Mouse (Mus musculus) kidney, embryonic 16.5 days (tissue): ENCODE data around the gene Clip3. TPM values are rescaled to one million over a fixed set of nuclear protein-coding genes. Genes with fewer than 3 reads are reported as not detected.
A peak's percentile ranks its signal among the peaks of the same experiment; 100 is the strongest.

Experiments used
- ATAC-seq: fragments of 200-750 bp; cut with Nextera tagmentation; 2 replicates; pipeline ENCODE4 v1.8.0; 2017; ENCODE audit warnings: moderate TSS enrichment; ENCODE audit not compliant: low FRiP score, low TSS enrichment
- H3K27ac ChIP-seq: fragments of 300-500 bp; sonication (generic); 2 replicates; pipeline ENCODE4 v1.5.1; 2014; ENCODE audit warnings: low read length
- H3K27me3 ChIP-seq: fragments of 300-500 bp; sonication (generic); 2 replicates; pipeline ENCODE4 v1.6.1; 2014; ENCODE audit warnings: low read length, control low read depth, mixed read lengths; ENCODE audit not compliant: insufficient read depth
- H3K36me3 ChIP-seq: fragments of 300-500 bp; sonication (generic); 2 replicates; pipeline ENCODE4 v1.6.1; 2014; ENCODE audit warnings: low read length, control low read depth, mixed read lengths; ENCODE audit not compliant: insufficient read depth
- H3K4me1 ChIP-seq: fragments of 300-500 bp; sonication (generic); 2 replicates; pipeline ENCODE4 v1.6.1; 2014; ENCODE audit warnings: low read length, control low read depth, mixed read lengths; ENCODE audit not compliant: insufficient read depth
- H3K4me2 ChIP-seq: fragments of 300-500 bp; sonication (generic); replicated peaks from 2 replicates; pipeline ENCODE4 v1.6.1; 2014; ENCODE audit warnings: low read depth, low read length
- H3K4me3 ChIP-seq: fragments of 300-500 bp; sonication (generic); 2 replicates; pipeline ENCODE4 v1.5.1; 2014; ENCODE audit warnings: mild to moderate bottlenecking, low read length
- H3K9ac ChIP-seq: fragments of 300-500 bp; sonication (generic); replicated peaks from 2 replicates; pipeline ENCODE4 v1.6.1; 2014; ENCODE audit warnings: low read length
- H3K9me3 ChIP-seq: fragments of 300-500 bp; sonication (generic); 2 replicates; pipeline ENCODE4 v1.6.1; 2016; ENCODE audit warnings: low read length, control low read depth
- WGBS: fragments of 180-500 bp; shearing (Covaris S2); extraction: QIAGEN DNeasy Blood & Tissue Kit; methylation state at CpG from one replicate; pipeline ENCODE4 v1.1.7; 2014; 5-methylcytosine and 5-hydroxymethylcytosine counted together
- polyA plus RNA-seq: library from polyadenylated mRNA; unstranded; fragments of >200 nt; fragmentation: Nextera tagmentation; extraction: Ambion mirVana; gene quantifications from 2 replicates; pipeline ENCODE4 v1.2.1, GENCODE M21; 2015

Gene Clip3
- polyA plus RNA-seq, 1 experiment from 2014 or later = 27.2 TPM

- H3K4me1 ChIP-seq = peaks cover 12% of the 10 kb centered on the region
- H3K27me3 ChIP-seq = no peaks in the 10 kb centered on the region
- ATAC-seq = peak; percentile 43
- H3K9me3 ChIP-seq = no peaks in the 10 kb centered on the region
- H3K4me2 ChIP-seq = peak overlapping the region; percentile 93
- WGBS = 1% methylated on average over 6 of the region's 6 CpGs
- peak overlapping the region; percentile 74 for H3K4me3 ChIP-seq
- H3K9ac ChIP-seq = peak overlapping the region; percentile 66
- H3K27ac ChIP-seq = peak overlapping the region; percentile 99
- no peaks in the 10 kb centered on the region for H3K36me3 ChIP-seq
Observed at GRCm38 (mm10) chr7:30279536-30279935, 12.0 kb upstream of the Clip3 start.

GRCm38 (mm10) chr7:30279951-30280669 is 11.4 kb upstream of the Clip3 start, which contains the start of the genes Thap8 and Wdr62:
Gene Thap8, plus strand, starts transcription at chr7:30280094.
Gene Wdr62, minus strand, starts transcription at chr7:30280419.
- Histone ChIP-seq H3K9ac (peak within 1 kb of the TSS; percentile 71), H3K9me3 (no peaks in the 10 kb centered on the region), H3K4me2 (peak within 1 kb of the TSS; percentile 93), H3K27me3 (no peaks in the 10 kb centered on the region), H3K36me3 (no peaks in the 10 kb centered on the region), H3K4me3 (peak within 1 kb of the TSS; percentile 74), H3K27ac (peak within 1 kb of the TSS; percentile 99), H3K4me1 (peaks cover 12% of the 10 kb centered on the region)
- peak; percentile 97 for ATAC-seq
- under 1% methylated on average over 48 of the region's 49 CpGs for WGBS

GRCm38 (mm10) chr7:30280670-30281138 is 10.8 kb upstream of the Clip3 start:
- 0% methylated on average over 20 of the region's 20 CpGs for WGBS
- no peaks in the 10 kb centered on the region for H3K36me3 ChIP-seq
- H3K27ac ChIP-seq = peak overlapping the region; percentile 99
- no peaks in the 10 kb centered on the region for H3K27me3 ChIP-seq
- peak; percentile 88 for ATAC-seq
- peak overlapping the region; percentile 93 for H3K4me2 ChIP-seq
- H3K4me1 ChIP-seq = peaks cover 12% of the 10 kb centered on the region
- peak overlapping the region; percentile 71 for H3K9ac ChIP-seq
- H3K9me3 ChIP-seq = no peaks in the 10 kb centered on the region
- peak overlapping the region; percentile 74 for H3K4me3 ChIP-seq

- H3K4me2 ChIP-seq = peak overlapping the region; percentile 93; the same call in 1 of the 2 replicates
- WGBS = 72% methylated on average over 4 of the region's 4 CpGs
- H3K9me3 ChIP-seq = no peaks in the 10 kb centered on the region
- no peak for ATAC-seq
- 0 out of 2 replicates have a peak overlapping the region, but pooled peaks have one; percentile 99 for H3K27ac ChIP-seq
- peaks cover 12% of the 10 kb centered on the region for H3K4me1 ChIP-seq
- H3K36me3 ChIP-seq = no peaks in the 10 kb centered on the region
- no peaks in the 10 kb centered on the region for H3K27me3 ChIP-seq
- peak overlapping the region; percentile 74; the same call in 1 of the 2 replicates for H3K4me3 ChIP-seq
- no peak overlapping the region for H3K9ac ChIP-seq
Observed at GRCm38 (mm10) chr7:30281522-30281921, 10.0 kb upstream of the Clip3 start.

- no peaks in the 10 kb centered on the region for H3K36me3 ChIP-seq
- H3K9ac ChIP-seq = no peak overlapping the region
- no peaks in the 10 kb centered on the region for H3K9me3 ChIP-seq
- peaks cover 12% of the 10 kb centered on the region for H3K4me1 ChIP-seq
- no peak overlapping the region for H3K4me2 ChIP-seq
- no peak for ATAC-seq
- no peaks in the 10 kb centered on the region for H3K27me3 ChIP-seq
- WGBS = 83% methylated on average over 7 of the region's 7 CpGs
- no peak overlapping the region for H3K4me3 ChIP-seq
- no peak overlapping the region for H3K27ac ChIP-seq
Observed at GRCm38 (mm10) chr7:30282740-30283139, 8.8 kb upstream of the Clip3 start.

GRCm38 (mm10) chr7:30286701-30287410 is 4.7 kb upstream of the Clip3 start:
- Histone ChIP-seq H3K4me2 (no peak overlapping the region), H3K4me1 (peaks cover 7% of the 10 kb centered on the region), H3K9ac (no peak overlapping the region), H3K27me3 (no peaks in the 10 kb centered on the region), H3K9me3 (no peaks in the 10 kb centered on the region), H3K27ac (no peak overlapping the region), H3K36me3 (no peaks in the 10 kb centered on the region), H3K4me3 (no peak overlapping the region)
- ATAC-seq = no peak
- 61% methylated on average over 8 of the region's 8 CpGs for WGBS

- H3K4me2 ChIP-seq = no peak overlapping the region
- H3K27me3 ChIP-seq = no peaks in the 10 kb centered on the region
- peaks cover 7% of the 10 kb centered on the region for H3K4me1 ChIP-seq
- WGBS = 64% methylated on average over 6 of the region's 6 CpGs
- no peaks in the 10 kb centered on the region for H3K36me3 ChIP-seq
- no peaks in the 10 kb centered on the region for H3K9me3 ChIP-seq
- H3K27ac ChIP-seq = no peak overlapping the region
- no peak overlapping the region for H3K4me3 ChIP-seq
- ATAC-seq = no peak
- no peak overlapping the region for H3K9ac ChIP-seq
Observed at GRCm38 (mm10) chr7:30288046-30288445, 3.5 kb upstream of the Clip3 start.

GRCm38 (mm10) chr7:30289071-30289713 is 2.3 kb upstream of the Clip3 start:
- no peaks in the 10 kb centered on the region for H3K9me3 ChIP-seq
- WGBS = 68% methylated on average over 7 of the region's 7 CpGs
- ATAC-seq = peak; percentile 10; the same call in 1 of the 2 replicates
- no peaks in the 10 kb centered on the region for H3K36me3 ChIP-seq
- H3K9ac ChIP-seq = no peak overlapping the region
- H3K27me3 ChIP-seq = no peaks in the 10 kb centered on the region
- H3K4me2 ChIP-seq = no peak overlapping the region
- H3K4me3 ChIP-seq = no peak overlapping the region
- H3K4me1 ChIP-seq = peaks cover 7% of the 10 kb centered on the region
- H3K27ac ChIP-seq = no peak overlapping the region

GRCm38 (mm10) chr7:30289714-30290399 is 1.7 kb upstream of the Clip3 start:
- Histone ChIP-seq H3K4me2 (no peak overlapping the region), H3K27me3 (no peaks in the 10 kb centered on the region), H3K36me3 (no peaks in the 10 kb centered on the region), H3K4me1 (peaks cover 7% of the 10 kb centered on the region), H3K9me3 (no peaks in the 10 kb centered on the region), H3K4me3 (no peak overlapping the region), H3K9ac (no peak overlapping the region), H3K27ac (no peak overlapping the region)
- WGBS = 55% methylated on average over 10 of the region's 10 CpGs
- ATAC-seq = peak; percentile 47; the same call in 1 of the 2 replicates
